Mouse (Mus musculus) lung, adult 2 months (tissue): ENCODE measurements at regions not wholly inside any gene's neighbourhood (a gene's known extent, or its start where the extent isn't known, plus 50 kb on each side); places are given as distances from the start of the nearest gene placed in this dataset.

Experiments
- CTCF ChIP-seq: fragments of 200-500 bp; IDR thresholded peaks from 2 replicates; pipeline ENCODE4 v1.5.1; 2011; ENCODE audit warnings: mild to moderate bottlenecking, low read length, control low read depth; ENCODE audit not compliant: insufficient read depth
- POLR2A ChIP-seq: fragments of 200-500 bp; IDR thresholded peaks from 2 replicates; pipeline ENCODE4 v1.6.1; 2011; ENCODE audit warnings: low read depth, mild to moderate bottlenecking, control low read depth, low read length, borderline replicate concordance; ENCODE audit errors: extremely low read depth

DNA sequence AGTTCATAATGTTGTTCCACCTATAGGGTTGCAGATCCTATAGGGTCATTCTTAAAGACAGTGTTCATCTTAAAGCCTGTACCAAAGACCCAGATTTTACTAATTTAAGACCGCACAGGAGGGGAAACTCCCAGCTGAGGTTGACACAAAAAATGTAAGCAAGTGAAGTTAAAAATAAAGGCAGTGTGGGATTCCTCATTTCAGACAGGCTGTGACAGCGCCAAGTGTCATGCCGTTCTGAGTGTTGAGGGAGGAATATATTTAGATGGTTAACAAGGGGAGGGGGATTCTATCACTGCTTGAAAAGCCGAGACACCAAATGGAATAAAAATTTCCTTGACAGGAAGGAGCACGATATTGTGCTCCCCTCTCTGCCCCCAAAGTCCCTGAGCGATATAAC, 123.9 kb downstream of the Edem1 start:
- TF ChIP-seq CTCF (no peak), POLR2A (no peak)
